Mouse (Mus musculus) brain, embryonic 14.5 days (tissue): ENCODE measurements around the gene Ccdc77.

ENCODE experiments used
- CTCF ChIP-seq: fragments of 200-500 bp; IDR thresholded peaks from 2 replicates; pipeline ENCODE4 v1.5.1; 2012; ENCODE audit warnings: inconsistent platforms, mild to moderate bottlenecking, moderate library complexity, borderline replicate concordance; ENCODE audit not compliant: insufficient read depth, insufficient read length; ENCODE audit errors: extremely low read depth
- POLR2A ChIP-seq: fragments of 200-500 bp; IDR thresholded peaks from 2 replicates; pipeline ENCODE4 v1.6.1; 2012; ENCODE audit warnings: mild to moderate bottlenecking, inconsistent platforms, borderline replicate concordance; ENCODE audit not compliant: poor library complexity, insufficient read depth, insufficient read length, severe bottlenecking; ENCODE audit errors: extremely low read depth

GRCm38 (mm10) chr6:120365051-120365450, 877 bp upstream of the Ccdc77 start:
- no peak for TF ChIP-seq POLR2A
- no peak for TF ChIP-seq CTCF
